Mouse (Mus musculus) neutrophil, adult 5-6 weeks (primary cell): ENCODE data around the gene S100a4. TPM values are rescaled to one million over a fixed set of nuclear protein-coding genes. Genes with fewer than 3 reads are reported as not detected.

Experiments
- ATAC-seq: fragments of 151-379, 151-347 bp; 2 replicates; pipeline ENCODE4 v1.8.0; 2017; ENCODE audit warnings: mild to moderate bottlenecking, moderate TSS enrichment; ENCODE audit not compliant: insufficient number of reproducible peaks, poor library complexity, low FRiP score, severe bottlenecking; ENCODE audit errors: extremely low read depth
- total RNA-seq: library from RNA; stranded (forward); fragments of 200-1000 nt; gene quantifications from 2 replicates; pipeline ENCODE4 v1.2.3, GENCODE M21; 2017

The S100a4 gene
- total RNA-seq, 1 experiment from 2014 or later, result 95.9 TPM

GRCm38 (mm10) chr3:90652878-90653508 lies 49.4 kb downstream of the S100a4 start:
- ATAC-seq, result peak; percentile 53; the same call in 1 of the 2 replicates

DNA sequence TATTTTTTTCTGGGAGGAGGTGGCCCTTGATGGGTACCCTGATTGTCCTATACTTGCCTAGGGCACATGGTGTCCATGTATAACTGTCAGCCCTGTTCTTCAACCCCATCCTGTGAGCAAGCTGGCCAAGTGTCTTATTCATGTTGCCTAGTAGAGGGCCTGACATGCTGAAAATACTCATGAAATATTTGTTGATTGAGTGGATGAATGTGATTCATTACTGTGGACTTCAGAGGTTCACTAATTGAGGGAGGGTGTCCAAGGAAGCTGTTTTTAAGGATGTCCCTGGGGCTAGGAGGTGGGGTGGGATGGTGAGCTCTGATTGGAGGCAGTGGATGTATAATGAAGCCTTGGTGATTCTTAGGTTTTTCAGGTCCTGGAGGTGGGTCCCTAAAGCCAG lies 50.1 kb downstream of the S100a4 start, which contains the start of gene S100a7a:
Gene S100a7a, plus strand, starts transcription at position 301 of the 400 bp plus-strand sequence.
- ATAC-seq, result no peak

Other genes starting within 250 kb of the S100a4 start
- gene Slc27a3, start 213.8 kb upstream of the S100a4 start, total RNA-seq, result 0.35 and 2.7 TPM in 2 replicates
- gene Ints3, start 170.1 kb upstream of the S100a4 start, total RNA-seq, result 17.3 and 23.2 TPM in 2 replicates
- gene Npr1, start 137.9 kb upstream of the S100a4 start, total RNA-seq, result 0.12 TPM in 1 of 2 replicates, not detected in the other
- 64.5 and 67.2 TPM in 2 replicates for gene Ilf2, start 127.6 kb upstream of the S100a4 start, total RNA-seq
- 41.6 and 45.4 TPM in 2 replicates for gene Snapin, start 112.7 kb upstream of the S100a4 start, total RNA-seq
- 101 and 106 TPM in 2 replicates for gene Chtop, start 94.3 kb upstream of the S100a4 start, total RNA-seq
- gene S100a1, start 89.4 kb upstream of the S100a4 start, total RNA-seq, result 11.2 and 13.0 TPM in 2 replicates
- gene S100a13, start 89.3 kb upstream of the S100a4 start, total RNA-seq, result 35.1 and 41.4 TPM in 2 replicates
- gene S100a14, start 76.9 kb upstream of the S100a4 start, total RNA-seq, result 1.6 and 2.0 TPM in 2 replicates
- gene S100a16, start 66.5 kb upstream of the S100a4 start, total RNA-seq, result not detected in 2 replicates
- 1.4 and 2.3 TPM in 2 replicates for gene S100a3, start 43.2 kb upstream of the S100a4 start, total RNA-seq
- not detected in 2 replicates for gene S100a2, start 13.5 kb upstream of the S100a4 start, total RNA-seq
- not detected in 2 replicates for gene Gm42674, start 1.9 kb upstream of the S100a4 start, total RNA-seq
- not detected in 2 replicates for gene S100a5, start 4.8 kb downstream of the S100a4 start, total RNA-seq
- gene S100a6, start 9.1 kb downstream of the S100a4 start, total RNA-seq, result 1,146 and 1,580 TPM in 2 replicates
- gene S100a7a, start 50.2 kb downstream of the S100a4 start, total RNA-seq, result 0.81 and 1.1 TPM in 2 replicates
- 8,742 and 9,143 TPM in 2 replicates for gene S100a8, start 65.2 kb downstream of the S100a4 start, total RNA-seq
- gene S100a9, start 92.0 kb downstream of the S100a4 start, total RNA-seq, result 13,076 and 15,649 TPM in 2 replicates
- 5.4 and 6.2 TPM in 2 replicates for gene Pglyrp4, start 123.1 kb downstream of the S100a4 start, total RNA-seq
- gene Gm5849, start 174.1 kb downstream of the S100a4 start, total RNA-seq, result not detected in 2 replicates